Mouse (Mus musculus) thymus, adult 2 months (tissue): Measurements from ENCODE around the gene Lnp1.

Source experiments
- CTCF ChIP-seq: fragments of 200-500 bp; IDR thresholded peaks from 2 replicates; pipeline ENCODE4 v1.5.1; 2012; ENCODE audit warnings: mild to moderate bottlenecking, control low read depth, low read length, moderate library complexity, borderline replicate concordance; ENCODE audit not compliant: control insufficient read depth, poor library complexity, insufficient read depth; ENCODE audit errors: extremely low read depth
- POLR2A ChIP-seq: fragments of 200-500 bp; IDR thresholded peaks from 2 replicates; pipeline ENCODE4 v1.6.1; 2012; ENCODE audit warnings: mild to moderate bottlenecking, low read length, control low read depth, moderate library complexity; ENCODE audit not compliant: control insufficient read depth, poor library complexity, insufficient read depth; ENCODE audit errors: extremely low read depth

GRCm38 (mm10) chr16:56870458-56870857, 57.4 kb downstream of the Lnp1 start:
- TF ChIP-seq CTCF: no peak
- TF ChIP-seq POLR2A: no peak
